Mouse (Mus musculus) cerebellum, postnatal 10 days (tissue): ENCODE measurements around the gene Hic1.
"Not testable (repeated sequence)": the region's sequence is repeated elsewhere in the genome, so short reads cannot be mapped to it uniquely, and the experiment has no call there.

ENCODE experiments used
- DNase-seq, 2 experiments: peaks; one replicate each; pipeline ENCODE4 v3.0.0; 2021; ENCODE audit warnings: mixed read lengths in 2 of 2

The Hic1 gene

GRCm38 (mm10) chr11:75192336-75193214 lies 23.3 kb upstream of the Hic1 start:
- peak; percentile 91 for DNase-seq

- peak in 1 of 2 experiments; percentile 53 for DNase-seq
Measured at GRCm38 (mm10) chr11:75191841-75192240, 22.5 kb upstream of the Hic1 start.

GRCm38 (mm10) chr11:75190905-75191441 lies 21.7 kb upstream of the Hic1 start, which contains the start of gene Dph1:
TSS of gene Dph1 (minus strand) at chr11:75191241.
- DNase-seq, result no peak

GRCm38 (mm10) chr11:75190371-75190724 lies 21.0 kb upstream of the Hic1 start:
- peak; percentile 88 to 91 for DNase-seq

DNA sequence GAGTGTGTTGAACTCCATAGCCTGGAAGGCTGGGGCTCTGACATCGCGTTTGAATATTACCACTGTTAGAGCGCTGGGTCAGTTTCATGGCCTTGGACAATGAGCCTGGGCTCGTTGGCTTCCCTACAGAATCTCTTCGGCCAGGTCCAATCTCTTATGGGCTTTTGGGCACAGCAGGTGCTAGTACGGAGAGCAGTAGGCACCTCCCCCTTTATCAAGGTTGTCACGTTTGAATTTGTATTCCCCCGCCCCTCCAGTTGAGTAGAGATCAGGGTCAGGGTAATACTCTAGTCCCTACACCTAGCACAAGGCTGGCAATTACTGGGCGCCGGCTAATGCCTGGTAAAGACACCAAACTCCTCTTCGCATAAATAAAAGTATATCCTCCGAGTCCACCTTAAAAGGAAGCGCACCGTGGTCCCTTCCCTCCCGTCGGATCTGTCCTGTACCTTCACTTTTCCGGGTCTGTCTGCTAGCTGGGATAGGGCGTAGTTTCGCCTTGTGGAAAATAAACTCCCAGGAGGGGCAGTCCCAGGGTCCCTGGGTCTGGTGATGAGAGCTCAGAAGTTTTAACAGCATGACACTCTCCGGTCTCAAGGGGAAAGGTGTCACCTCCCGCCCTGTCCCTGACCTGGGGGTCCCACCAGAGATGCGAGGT lies 20.5 kb upstream of the Hic1 start:
- DNase-seq, result peak in 1 of 2 experiments; percentile 26

DNA sequence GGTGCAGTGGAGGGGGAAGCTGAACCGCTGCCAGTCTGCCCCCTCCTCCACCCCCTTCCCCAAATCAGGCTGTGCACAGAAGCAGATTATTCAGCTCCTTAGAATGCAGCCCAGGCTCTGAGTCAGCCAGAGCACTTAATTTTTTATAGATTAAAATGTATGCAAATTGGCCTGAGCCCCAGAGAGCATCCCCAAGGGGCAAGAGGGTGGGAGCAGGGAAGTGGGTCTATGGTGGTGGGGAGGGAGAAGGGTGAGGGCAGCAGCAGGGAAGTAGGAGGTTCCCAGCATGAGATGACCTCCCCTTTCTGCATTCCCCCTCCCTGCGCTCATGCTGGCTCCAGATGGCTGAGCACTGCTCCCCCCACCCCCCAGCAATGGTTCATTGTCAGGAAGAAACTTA lies 15.7 kb upstream of the Hic1 start:
- no peak for DNase-seq

DNA sequence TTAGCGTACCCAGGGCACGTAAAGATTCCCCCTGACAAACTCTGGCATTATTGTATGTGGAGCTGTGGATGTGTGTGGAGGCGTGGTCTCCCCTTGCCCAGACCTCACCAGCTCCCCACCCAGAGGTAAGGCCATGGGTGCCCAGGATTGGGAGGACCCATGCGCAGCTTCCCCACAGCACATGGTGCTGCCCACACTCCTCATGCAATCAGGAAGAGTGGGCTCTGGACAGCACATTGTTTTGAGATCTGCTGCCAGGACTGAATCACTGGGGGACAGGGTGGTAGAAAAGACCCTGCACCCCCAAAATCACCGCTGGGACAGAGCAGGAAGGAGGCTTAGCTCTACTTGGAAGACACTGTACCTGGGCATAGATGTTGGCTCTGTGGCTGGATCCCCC lies 15.3 kb upstream of the Hic1 start:
- no peak for DNase-seq

GRCm38 (mm10) chr11:75183917-75184570 lies 14.7 kb upstream of the Hic1 start:
- no peak for DNase-seq

- peak; percentile 96 to 97 for DNase-seq
Measured at GRCm38 (mm10) chr11:75178672-75179208, 9.4 kb upstream of the Hic1 start, which contains the start of gene Ovca2. TSS of gene Ovca2 (minus strand) at chr11:75178835.

- no peak for DNase-seq
Measured at GRCm38 (mm10) chr11:75178011-75178410, 8.7 kb upstream of the Hic1 start.

DNA sequence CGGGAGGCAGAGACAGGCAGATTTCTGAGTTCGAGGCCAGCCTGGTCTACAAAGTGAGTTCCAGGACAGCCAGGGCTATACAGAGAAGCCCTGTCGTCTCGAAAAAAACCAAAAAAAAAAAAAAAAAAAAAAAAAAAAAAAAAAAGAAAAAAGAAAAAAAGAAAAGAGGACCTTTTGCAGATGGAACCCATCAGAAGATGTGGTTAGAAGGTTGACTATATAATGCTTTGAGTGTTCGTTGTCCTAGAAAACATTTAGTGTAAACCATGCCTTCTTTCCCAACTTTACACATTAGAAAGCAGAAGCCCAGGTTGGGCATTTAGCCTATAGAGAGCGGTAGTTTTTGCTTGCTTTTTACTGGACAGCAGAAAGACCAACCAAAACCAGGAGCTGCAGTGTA lies 5.3 kb upstream of the Hic1 start:
- not testable (repeated sequence) for DNase-seq

- DNase-seq, result no peak
Measured at GRCm38 (mm10) chr11:75173799-75174165, 4.5 kb upstream of the Hic1 start.

DNA sequence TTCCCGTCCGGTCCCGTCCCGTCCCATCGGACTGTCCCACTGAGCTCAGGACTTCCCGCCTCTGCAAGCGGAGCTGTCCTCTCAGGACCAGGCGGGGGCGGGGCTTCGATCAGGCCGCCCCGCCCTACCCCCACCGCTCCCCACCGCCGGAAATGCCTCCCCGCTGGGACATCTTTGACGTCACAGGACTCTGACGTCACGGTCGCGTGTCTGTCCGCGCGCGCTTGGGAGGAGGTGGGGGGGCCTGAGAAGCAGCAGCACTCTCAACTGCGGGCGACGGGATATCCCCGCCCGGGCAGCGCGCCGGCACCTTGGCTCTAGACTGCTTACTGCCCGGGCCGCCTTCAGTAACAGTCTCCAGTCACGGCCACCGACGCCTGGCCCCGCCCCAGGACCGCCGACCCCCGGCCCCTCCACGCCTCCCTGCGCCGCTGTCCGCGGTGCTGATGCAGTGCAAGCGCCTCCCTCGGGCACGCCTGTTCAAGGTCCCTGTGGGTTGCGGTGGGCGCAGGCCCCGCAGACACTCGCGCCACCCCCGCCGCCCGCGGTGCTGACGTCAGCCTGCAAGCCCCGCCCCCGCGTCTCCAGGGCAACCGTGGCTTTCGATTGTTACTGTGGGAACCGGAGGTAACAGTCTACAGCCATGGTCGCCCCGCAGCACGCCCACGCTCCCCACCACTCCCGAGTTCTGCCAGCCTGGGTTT lies 3.9 kb upstream of the Hic1 start:
- peak; percentile 97 for DNase-seq

DNA sequence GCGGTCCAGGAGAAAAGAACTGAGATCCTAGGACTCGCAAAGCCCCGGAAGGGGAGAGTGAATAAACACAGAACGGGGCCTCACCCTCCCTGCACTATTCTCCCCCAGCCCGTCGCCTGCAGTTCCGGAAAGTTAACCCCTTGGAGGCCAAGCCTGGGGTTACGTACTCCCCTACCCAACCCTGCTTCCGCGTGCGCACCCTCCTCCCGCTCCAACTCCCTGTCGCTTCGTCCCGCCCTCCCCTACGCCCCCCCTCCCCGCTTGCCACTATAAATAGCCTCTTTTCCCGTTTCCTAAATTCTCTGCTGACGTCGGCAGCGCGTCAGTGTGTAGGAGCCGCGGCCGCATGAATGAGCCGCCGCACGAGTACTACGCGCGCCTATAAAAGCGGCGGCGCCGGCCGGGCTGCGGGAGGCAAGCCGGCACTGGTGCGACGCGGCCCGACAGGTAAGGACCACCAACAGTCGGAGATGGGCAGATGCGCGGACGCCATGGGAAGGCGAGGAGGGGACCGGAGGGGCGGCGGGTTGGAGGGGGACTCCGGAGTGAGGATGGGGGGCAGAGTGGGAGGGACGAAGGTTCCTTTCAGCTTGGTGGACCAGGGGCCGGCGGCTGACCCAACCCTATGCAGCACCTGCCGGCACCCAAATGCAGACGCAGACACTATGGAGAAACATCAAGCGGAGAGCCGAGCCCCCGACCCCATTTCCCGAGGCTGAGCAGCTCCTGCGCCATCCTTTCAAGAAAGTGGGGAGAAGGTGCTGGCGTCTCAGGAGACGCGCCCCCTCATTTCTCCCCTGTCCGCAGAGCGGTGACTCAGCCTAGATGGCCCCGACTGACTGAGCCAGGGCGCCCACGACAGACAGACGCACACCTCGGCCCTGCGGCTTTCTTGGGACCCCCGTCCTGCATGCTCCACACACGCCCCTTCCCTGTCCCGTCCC lies 3.1 kb upstream of the Hic1 start:
- DNase-seq, result peak; percentile 72 to 73

DNA sequence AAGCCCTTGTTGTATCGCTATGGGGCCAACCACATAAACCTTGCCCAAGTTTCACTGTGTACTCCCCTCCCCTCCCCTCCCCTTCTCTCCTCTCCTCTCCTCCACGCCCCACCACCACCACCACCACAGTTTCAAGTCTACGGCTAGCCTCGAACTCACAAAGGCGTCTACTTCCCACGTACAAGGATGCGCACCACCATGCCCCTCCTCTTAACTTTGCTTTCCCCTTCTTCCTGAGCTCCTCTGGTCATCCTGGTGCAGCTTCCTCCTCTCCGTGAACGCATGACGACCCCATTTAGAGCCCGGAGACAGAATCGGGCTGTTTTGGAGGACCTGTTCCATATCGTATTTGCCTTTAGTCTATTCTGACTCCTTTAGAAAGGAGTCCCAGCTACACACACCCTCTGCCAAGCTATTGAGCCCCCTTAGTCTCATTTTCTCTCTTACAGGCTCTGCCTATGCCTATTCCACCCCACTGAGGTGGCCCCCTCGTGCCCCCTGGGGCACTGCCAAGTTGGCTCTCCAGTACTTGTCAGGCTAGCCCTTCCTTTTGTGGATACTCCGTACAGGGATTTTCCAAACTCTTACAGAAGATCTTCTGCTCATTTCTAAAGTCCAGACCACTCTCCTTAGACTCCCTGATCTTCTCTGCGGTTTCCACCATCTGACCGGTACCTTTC lies 2.0 kb upstream of the Hic1 start:
- peak; percentile 47 to 51 for DNase-seq

DNA sequence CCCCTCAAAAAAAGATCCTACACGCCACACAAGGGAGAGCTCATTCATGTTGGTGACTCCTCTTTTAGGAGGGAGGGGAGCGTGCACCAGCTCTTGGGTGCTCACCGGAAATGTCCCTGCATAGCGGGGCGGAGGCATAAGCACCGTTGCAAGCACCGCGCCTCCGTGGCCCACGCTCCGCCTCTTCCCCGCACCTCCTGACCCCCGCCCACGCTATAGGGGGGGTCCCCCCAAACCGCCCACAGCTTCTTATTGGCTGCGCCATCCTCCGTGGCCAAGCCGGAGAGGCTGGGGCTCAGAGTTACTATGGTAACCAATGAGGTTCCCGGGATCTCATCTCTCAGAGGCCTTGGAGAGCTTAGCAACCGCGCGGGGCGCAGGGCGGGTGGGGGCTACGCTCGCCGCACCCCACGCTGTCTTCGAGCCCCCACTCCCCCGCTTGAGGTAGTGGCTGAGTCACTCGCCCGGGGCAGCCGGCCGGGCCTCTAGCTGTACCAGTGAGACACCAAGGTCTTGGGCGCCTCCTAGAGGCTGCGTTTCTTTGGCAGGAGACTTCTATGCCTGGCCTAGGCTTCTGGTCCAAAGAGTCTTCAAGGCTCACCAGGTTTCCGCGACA lies 925 bp upstream of the Hic1 start:
- DNase-seq, result peak; percentile 96 to 98

- peak; percentile 87 to 91 for DNase-seq
Measured at GRCm38 (mm10) chr11:75168590-75169361, 543 bp downstream of the Hic1 start.

- peak in 1 of 2 experiments; percentile 30 for DNase-seq
Measured at GRCm38 (mm10) chr11:75167643-75168589, 1.4 kb downstream of the Hic1 start.
